Mouse (Mus musculus) intestine, embryonic 16.5 days (tissue): Measurements from ENCODE around the gene Smtn. TPM values are rescaled to one million over a fixed set of nuclear protein-coding genes. Genes with fewer than 3 reads are reported as not detected.

Experiments used
- ATAC-seq: fragments of 200-750 bp; cut with Nextera tagmentation; 2 replicates; pipeline ENCODE4 v1.8.0; 2017; ENCODE audit warnings: moderate TSS enrichment, moderate library complexity
- H3K27ac ChIP-seq: fragments of 300-500 bp; sonication (generic); 2 replicates; pipeline ENCODE4 v1.5.1; 2014; ENCODE audit warnings: mild to moderate bottlenecking, low read length
- H3K27me3 ChIP-seq: fragments of 300-500 bp; sonication (generic); replicated peaks from 2 replicates; pipeline ENCODE4 v1.6.1; 2014; ENCODE audit warnings: low read length, control low read depth, mixed read lengths; ENCODE audit not compliant: control insufficient read depth, insufficient read depth
- H3K36me3 ChIP-seq: fragments of 300-500 bp; sonication (generic); 2 replicates; pipeline ENCODE4 v1.6.1; 2014; ENCODE audit warnings: low read length, control low read depth; ENCODE audit not compliant: control insufficient read depth, insufficient read depth
- H3K4me1 ChIP-seq: fragments of 300-500 bp; sonication (generic); 2 replicates; pipeline ENCODE4 v1.6.1; 2014; ENCODE audit warnings: low read length, control low read depth, mixed read lengths; ENCODE audit not compliant: control insufficient read depth, insufficient read depth
- H3K4me2 ChIP-seq: fragments of 300-500 bp; sonication (generic); 2 replicates; pipeline ENCODE4 v1.6.1; 2014; ENCODE audit warnings: low read depth, low read length, control low read depth
- H3K4me3 ChIP-seq: fragments of 300-500 bp; sonication (generic); 2 replicates; pipeline ENCODE4 v1.5.1; 2014; ENCODE audit warnings: mild to moderate bottlenecking, low read length
- H3K9ac ChIP-seq: fragments of 300-500 bp; sonication (generic); 2 replicates; pipeline ENCODE4 v1.6.1; 2014; ENCODE audit warnings: low read depth, low read length
- H3K9me3 ChIP-seq: fragments of 300-500 bp; sonication (generic); 2 replicates; pipeline ENCODE4 v1.6.1; 2016; ENCODE audit warnings: low read length, control low read depth; ENCODE audit not compliant: control insufficient read depth
- WGBS: fragments of 180-500 bp; shearing (Covaris S2); extraction: QIAGEN DNeasy Blood & Tissue Kit; methylation state at CpG from one replicate; pipeline ENCODE4 v1.1.7; 2014; 5-methylcytosine and 5-hydroxymethylcytosine counted together
- polyA plus RNA-seq: library from polyadenylated mRNA; unstranded; fragments of >200 nt; fragmentation: Nextera tagmentation; extraction: Ambion mirVana; gene quantifications from 2 replicates; pipeline ENCODE4 v1.2.1, GENCODE M21; 2015

The Smtn gene
- polyA plus RNA-seq, 1 experiment from 2014 or later = 78.2 TPM

GRCm38 (mm10) chr11:3554976-3555375, 14.6 kb upstream of the Smtn start:
- 84% methylated on average over 4 of the region's 4 CpGs for WGBS
- H3K9ac ChIP-seq = no peak overlapping the region
- no peak overlapping the region for H3K27ac ChIP-seq
- H3K4me2 ChIP-seq = no peak overlapping the region
- H3K4me3 ChIP-seq = no peak overlapping the region
- H3K9me3 ChIP-seq = no peaks in the 10 kb centered on the region
- no peaks in the 10 kb centered on the region for H3K4me1 ChIP-seq
- ATAC-seq = no peak
- H3K27me3 ChIP-seq = no peaks in the 10 kb centered on the region
- no peaks in the 10 kb centered on the region for H3K36me3 ChIP-seq

- H3K9me3 ChIP-seq = no peaks in the 10 kb centered on the region
- H3K9ac ChIP-seq = no peak overlapping the region
- peaks cover 6% of the 10 kb centered on the region for H3K4me1 ChIP-seq
- no peaks in the 10 kb centered on the region for H3K27me3 ChIP-seq
- WGBS = 75% methylated on average over 5 of the region's 5 CpGs
- no peaks in the 10 kb centered on the region for H3K36me3 ChIP-seq
- no peak overlapping the region for H3K4me3 ChIP-seq
- H3K4me2 ChIP-seq = no peak overlapping the region
- H3K27ac ChIP-seq = no peak overlapping the region
- no peak for ATAC-seq
These were observed 9.4 kb upstream of the Smtn start for GRCm38 (mm10) chr11:3549791-3550190.

- Histone ChIP-seq H3K27me3 (no peaks in the 10 kb centered on the region), H3K27ac (no peak overlapping the region), H3K4me3 (no peak overlapping the region), H3K4me2 (no peak overlapping the region), H3K36me3 (no peaks in the 10 kb centered on the region), H3K9ac (no peak overlapping the region), H3K9me3 (peaks cover 4% of the 10 kb centered on the region; the same call in 1 of the 2 replicates), H3K4me1 (peaks cover 6% of the 10 kb centered on the region)
- WGBS = 73% methylated on average over 3 of the region's 3 CpGs
- no peak for ATAC-seq
These were observed 8.3 kb upstream of the Smtn start for GRCm38 (mm10) chr11:3548564-3549295.

GRCm38 (mm10) chr11:3547969-3548368, 7.6 kb upstream of the Smtn start:
- no peaks in the 10 kb centered on the region for H3K36me3 ChIP-seq
- 43% methylated on average over 6 of the region's 6 CpGs for WGBS
- H3K9me3 ChIP-seq = peaks cover 4% of the 10 kb centered on the region; the same call in 1 of the 2 replicates
- H3K4me3 ChIP-seq = no peak overlapping the region
- no peak overlapping the region for H3K27ac ChIP-seq
- no peak overlapping the region for H3K9ac ChIP-seq
- ATAC-seq = no peak
- H3K4me1 ChIP-seq = peaks cover 7% of the 10 kb centered on the region
- no peak overlapping the region for H3K4me2 ChIP-seq
- H3K27me3 ChIP-seq = no peaks in the 10 kb centered on the region

- Histone ChIP-seq H3K9me3 (peaks cover 4% of the 10 kb centered on the region; the same call in 1 of the 2 replicates), H3K27ac (no peak overlapping the region), H3K36me3 (no peaks in the 10 kb centered on the region), H3K9ac (no peak overlapping the region), H3K4me3 (no peak overlapping the region), H3K27me3 (no peaks in the 10 kb centered on the region), H3K4me2 (no peak overlapping the region), H3K4me1 (peaks cover 11% of the 10 kb centered on the region)
- WGBS = 80% methylated on average over 2 of the region's 2 CpGs
- no peak for ATAC-seq
These were observed 6.6 kb upstream of the Smtn start for GRCm38 (mm10) chr11:3547047-3547446.

- H3K9ac ChIP-seq = no peak overlapping the region
- peaks cover 16% of the 10 kb centered on the region for H3K4me1 ChIP-seq
- no peak overlapping the region for H3K4me3 ChIP-seq
- H3K9me3 ChIP-seq = peaks cover 4% of the 10 kb centered on the region; the same call in 1 of the 2 replicates
- no peak overlapping the region for H3K4me2 ChIP-seq
- H3K27me3 ChIP-seq = no peaks in the 10 kb centered on the region
- ATAC-seq = no peak
- 23% methylated on average over 1 of the region's 1 CpGs for WGBS
- H3K27ac ChIP-seq = no peak overlapping the region
- no peaks in the 10 kb centered on the region for H3K36me3 ChIP-seq
These were observed 5.8 kb upstream of the Smtn start for GRCm38 (mm10) chr11:3546242-3546562.

- H3K9me3 ChIP-seq = peaks cover 4% of the 10 kb centered on the region; the same call in 1 of the 2 replicates
- H3K27me3 ChIP-seq = no peaks in the 10 kb centered on the region
- H3K4me3 ChIP-seq = no peak overlapping the region
- no peak overlapping the region for H3K27ac ChIP-seq
- H3K9ac ChIP-seq = no peak overlapping the region
- WGBS = 20% methylated on average over 9 of the region's 9 CpGs
- peaks cover 16% of the 10 kb centered on the region for H3K4me1 ChIP-seq
- no peak overlapping the region for H3K4me2 ChIP-seq
- ATAC-seq = peak; percentile 33; the same call in 1 of the 2 replicates
- H3K36me3 ChIP-seq = no peaks in the 10 kb centered on the region
These were observed 5.3 kb upstream of the Smtn start for GRCm38 (mm10) chr11:3545531-3546241.

GRCm38 (mm10) chr11:3544409-3544808, 4.0 kb upstream of the Smtn start:
- peaks cover 4% of the 10 kb centered on the region; the same call in 1 of the 2 replicates for H3K9me3 ChIP-seq
- no peaks in the 10 kb centered on the region for H3K27me3 ChIP-seq
- peaks cover 18% of the 10 kb centered on the region for H3K4me1 ChIP-seq
- H3K27ac ChIP-seq = no peak overlapping the region
- no peak overlapping the region for H3K4me2 ChIP-seq
- H3K36me3 ChIP-seq = no peaks in the 10 kb centered on the region
- H3K9ac ChIP-seq = no peak overlapping the region
- no peak for ATAC-seq
- 97% methylated on average over 5 of the region's 5 CpGs for WGBS
- H3K4me3 ChIP-seq = no peak overlapping the region

GRCm38 (mm10) chr11:3543001-3543400, 2.6 kb upstream of the Smtn start:
- H3K27me3 ChIP-seq = no peaks in the 10 kb centered on the region
- no peak overlapping the region for H3K4me3 ChIP-seq
- peaks cover 4% of the 10 kb centered on the region; the same call in 1 of the 2 replicates for H3K9me3 ChIP-seq
- no peak overlapping the region for H3K4me2 ChIP-seq
- H3K36me3 ChIP-seq = no peaks in the 10 kb centered on the region
- peak overlapping the region; percentile 10 for H3K27ac ChIP-seq
- H3K9ac ChIP-seq = no peak overlapping the region
- no peak for ATAC-seq
- H3K4me1 ChIP-seq = peaks cover 20% of the 10 kb centered on the region
- 51% methylated on average over 5 of the region's 5 CpGs for WGBS
